Mouse (Mus musculus): ENCODE measurements at regions not wholly inside any gene's neighbourhood (a gene's known extent, or its start where the extent isn't known, plus 50 kb on each side); places are given as distances from the start of the nearest gene placed in this dataset.

GRCm38 (mm10) chr14:98728863-98729262 is 265.3 kb downstream of the Rpl36a-ps1 start:
- DNase-seq (ENCODE audit: low spot score) = no peak
- Histone ChIP-seq H3K4me3 (ENCODE audit: low read depth, low read length) (no peak overlapping the region), H3K9ac (replicated peaks; ENCODE audit: low read depth) (no peak overlapping the region), H3K4me2 (replicated peaks; ENCODE audit: low read depth, low read length) (no peak overlapping the region), H3K4me1 (ENCODE audit: insufficient read depth, low read depth, low read length) (no peaks in the 10 kb centered on the region), H3K9me3 (ENCODE audit: low read length) (no peaks in the 10 kb centered on the region), H3K36me3 (ENCODE audit: insufficient read depth, low read length) (no peaks in the 10 kb centered on the region), H3K27me3 (replicated peaks; ENCODE audit: insufficient read depth, low read length) (no peaks in the 10 kb centered on the region), H3K27ac (ENCODE audit: low read length) (no peak overlapping the region)
- WGBS = 51% methylated on average over 2 of the region's 2 CpGs
- no peak for ATAC-seq
- TF ChIP-seq CTCF (IDR thresholded peaks at IDR 0.05) (no peak), EP300 (IDR thresholded peaks at IDR 0.05) (no peak)

GRCm38 (mm10) chr14:98722481-98722880 is 271.6 kb downstream of the Rpl36a-ps1 start:
- no peak for ATAC-seq
- TF ChIP-seq EP300 (IDR thresholded peaks at IDR 0.05) (no peak), CTCF (IDR thresholded peaks at IDR 0.05) (no peak)
- H3K27ac ChIP-seq (ENCODE audit: low read length) = no peak overlapping the region
- WGBS = 58% methylated on average over 9 of the region's 9 CpGs
- no peak overlapping the region for H3K4me2 ChIP-seq (replicated peaks; ENCODE audit: low read depth, low read length)
- no peaks in the 10 kb centered on the region for H3K27me3 ChIP-seq (replicated peaks; ENCODE audit: insufficient read depth, low read length)
- H3K4me3 ChIP-seq (ENCODE audit: low read depth, low read length) = no peak overlapping the region
- H3K36me3 ChIP-seq (ENCODE audit: insufficient read depth, low read length) = no peaks in the 10 kb centered on the region
- no peak for DNase-seq (ENCODE audit: low spot score)
- H3K9ac ChIP-seq (replicated peaks; ENCODE audit: low read depth) = no peak overlapping the region
- no peaks in the 10 kb centered on the region for H3K4me1 ChIP-seq (ENCODE audit: insufficient read depth, low read depth, low read length)
- no peaks in the 10 kb centered on the region for H3K9me3 ChIP-seq (ENCODE audit: low read length)

- Histone ChIP-seq H3K36me3 (ENCODE audit: insufficient read depth, low read length) (no peaks in the 10 kb centered on the region), H3K4me1 (ENCODE audit: insufficient read depth, low read depth, low read length) (no peaks in the 10 kb centered on the region), H3K4me3 (ENCODE audit: low read depth, low read length) (no peak overlapping the region), H3K9ac (replicated peaks; ENCODE audit: low read depth) (no peak overlapping the region), H3K27ac (ENCODE audit: low read length) (no peak overlapping the region), H3K27me3 (replicated peaks; ENCODE audit: insufficient read depth, low read length) (no peaks in the 10 kb centered on the region), H3K4me2 (replicated peaks; ENCODE audit: low read depth, low read length) (no peak overlapping the region), H3K9me3 (ENCODE audit: low read length) (no peaks in the 10 kb centered on the region)
- DNase-seq (ENCODE audit: low spot score) (no peak), ATAC-seq (no peak)
- 86% methylated on average over 2 of the region's 2 CpGs for WGBS
- no peak for TF ChIP-seq EP300 (IDR thresholded peaks at IDR 0.05)
- no peak for TF ChIP-seq CTCF (IDR thresholded peaks at IDR 0.05)
These were observed 273.1 kb downstream of the Rpl36a-ps1 start for GRCm38 (mm10) chr14:98721033-98721432.

- H3K27me3 ChIP-seq (replicated peaks; ENCODE audit: insufficient read depth, low read length) = no peaks in the 10 kb centered on the region
- no peaks in the 10 kb centered on the region for H3K9me3 ChIP-seq (ENCODE audit: low read length)
- H3K27ac ChIP-seq (ENCODE audit: low read length) = no peak overlapping the region
- DNase-seq (ENCODE audit: low spot score) (no peak), ATAC-seq (no peak)
- H3K4me1 ChIP-seq (ENCODE audit: insufficient read depth, low read depth, low read length) = no peaks in the 10 kb centered on the region
- TF ChIP-seq EP300 (IDR thresholded peaks at IDR 0.05) (no peak), CTCF (IDR thresholded peaks at IDR 0.05) (no peak)
- WGBS = 64% methylated on average over 2 of the region's 2 CpGs
- H3K4me3 ChIP-seq (ENCODE audit: low read depth, low read length) = no peak overlapping the region
- no peak overlapping the region for H3K4me2 ChIP-seq (replicated peaks; ENCODE audit: low read depth, low read length)
- H3K36me3 ChIP-seq (ENCODE audit: insufficient read depth, low read length) = no peaks in the 10 kb centered on the region
- H3K9ac ChIP-seq (replicated peaks; ENCODE audit: low read depth) = no peak overlapping the region
These were observed 286.1 kb downstream of the Rpl36a-ps1 start for GRCm38 (mm10) chr14:98708045-98708444.

- no peak overlapping the region for H3K9ac ChIP-seq (replicated peaks; ENCODE audit: low read depth)
- TF ChIP-seq CTCF (IDR thresholded peaks at IDR 0.05) (no peak), EP300 (IDR thresholded peaks at IDR 0.05) (no peak)
- H3K4me1 ChIP-seq (ENCODE audit: insufficient read depth, low read depth, low read length) = no peaks in the 10 kb centered on the region
- ATAC-seq (no peak), DNase-seq (ENCODE audit: low spot score) (no peak)
- H3K4me3 ChIP-seq (ENCODE audit: low read depth, low read length) = no peak overlapping the region
- no peaks in the 10 kb centered on the region for H3K36me3 ChIP-seq (ENCODE audit: insufficient read depth, low read length)
- H3K27ac ChIP-seq (ENCODE audit: low read length) = no peak overlapping the region
- 79% methylated on average over 4 of the region's 4 CpGs for WGBS
- H3K9me3 ChIP-seq (ENCODE audit: low read length) = no peaks in the 10 kb centered on the region
- H3K4me2 ChIP-seq (replicated peaks; ENCODE audit: low read depth, low read length) = no peak overlapping the region
- H3K27me3 ChIP-seq (replicated peaks; ENCODE audit: insufficient read depth, low read length) = no peaks in the 10 kb centered on the region
These were observed 286.5 kb downstream of the Rpl36a-ps1 start for GRCm38 (mm10) chr14:98707574-98707973.

- H3K27ac ChIP-seq (ENCODE audit: low read length) = no peak overlapping the region
- 76% methylated on average over 6 of the region's 6 CpGs for WGBS
- H3K36me3 ChIP-seq (ENCODE audit: insufficient read depth, low read length) = no peaks in the 10 kb centered on the region
- no peak overlapping the region for H3K4me2 ChIP-seq (replicated peaks; ENCODE audit: low read depth, low read length)
- no peak overlapping the region for H3K9ac ChIP-seq (replicated peaks; ENCODE audit: low read depth)
- no peak overlapping the region for H3K4me3 ChIP-seq (ENCODE audit: low read depth, low read length)
- H3K9me3 ChIP-seq (ENCODE audit: low read length) = no peaks in the 10 kb centered on the region
- ATAC-seq (no peak), DNase-seq (ENCODE audit: low spot score) (no peak)
- TF ChIP-seq CTCF (IDR thresholded peaks at IDR 0.05) (no peak), EP300 (IDR thresholded peaks at IDR 0.05) (no peak)
- H3K27me3 ChIP-seq (replicated peaks; ENCODE audit: insufficient read depth, low read length) = no peaks in the 10 kb centered on the region
- no peaks in the 10 kb centered on the region for H3K4me1 ChIP-seq (ENCODE audit: insufficient read depth, low read depth, low read length)
These were observed 290.8 kb downstream of the Rpl36a-ps1 start for GRCm38 (mm10) chr14:98703289-98703688.

- TF ChIP-seq CTCF (IDR thresholded peaks at IDR 0.05) (no peak), EP300 (IDR thresholded peaks at IDR 0.05) (no peak)
- H3K27ac ChIP-seq (ENCODE audit: low read length) = no peak overlapping the region
- no peak overlapping the region for H3K9ac ChIP-seq (replicated peaks; ENCODE audit: low read depth)
- no peaks in the 10 kb centered on the region for H3K4me1 ChIP-seq (ENCODE audit: insufficient read depth, low read depth, low read length)
- H3K4me3 ChIP-seq (ENCODE audit: low read depth, low read length) = no peak overlapping the region
- H3K4me2 ChIP-seq (replicated peaks; ENCODE audit: low read depth, low read length) = no peak overlapping the region
- no peaks in the 10 kb centered on the region for H3K36me3 ChIP-seq (ENCODE audit: insufficient read depth, low read length)
- 73% methylated on average over 4 of the region's 4 CpGs for WGBS
- DNase-seq (ENCODE audit: low spot score) (no peak), ATAC-seq (no peak)
- H3K9me3 ChIP-seq (ENCODE audit: low read length) = no peaks in the 10 kb centered on the region
- no peaks in the 10 kb centered on the region for H3K27me3 ChIP-seq (replicated peaks; ENCODE audit: insufficient read depth, low read length)
These were observed 337.6 kb downstream of the Rpl36a-ps1 start for GRCm38 (mm10) chr14:98656533-98656932.

Data from lung, postnatal 0 days (tissue).